Mouse (Mus musculus) cerebellum, adult 18-20 months (tissue): ENCODE measurements at regions not wholly inside any gene's neighbourhood (a gene's known extent, or its start where the extent isn't known, plus 50 kb on each side); places are given as distances from the start of the nearest gene placed in this dataset.

Experiments
- DNase-seq, 2 experiments: peaks; one replicate each; pipeline ENCODE4 v3.0.0; 2021

- DNase-seq, result no peak
Measured at GRCm38 (mm10) chr6:51251432-51251831, 181.0 kb upstream of the Nfe2l3 start.

GRCm38 (mm10) chr6:51252721-51253120 is 179.7 kb upstream of the Nfe2l3 start:
- no peak for DNase-seq

GRCm38 (mm10) chr6:51256631-51257030 is 175.8 kb upstream of the Nfe2l3 start:
- DNase-seq, result no peak

DNA sequence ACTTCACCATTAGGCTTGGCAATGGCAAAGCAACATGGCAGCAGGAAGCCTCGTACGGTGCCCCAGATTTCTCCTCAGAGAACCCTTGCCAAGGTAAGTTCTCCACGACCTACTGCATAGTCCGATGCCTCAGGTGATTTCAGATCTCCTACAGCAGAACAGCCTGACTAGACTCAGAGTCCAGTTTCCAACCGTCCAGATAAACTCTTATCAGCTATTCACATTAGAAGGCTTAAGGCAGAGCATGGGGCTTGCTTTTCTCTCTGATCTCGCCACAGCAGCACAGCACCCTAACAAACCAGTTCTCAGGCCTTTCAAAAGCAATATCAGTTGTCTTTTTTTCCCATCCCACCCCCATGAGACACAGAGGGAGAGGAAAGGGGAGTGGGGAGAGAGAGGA is 174.9 kb upstream of the Nfe2l3 start:
- no peak for DNase-seq

GRCm38 (mm10) chr6:51258304-51258703 is 174.2 kb upstream of the Nfe2l3 start:
- no peak for DNase-seq

- no peak for DNase-seq
Measured at GRCm38 (mm10) chr6:51263595-51263994, 168.9 kb upstream of the Nfe2l3 start.

GRCm38 (mm10) chr6:51265329-51265728 is 167.1 kb upstream of the Nfe2l3 start:
- DNase-seq, result no peak

GRCm38 (mm10) chr6:51266721-51267120 is 165.7 kb upstream of the Nfe2l3 start:
- DNase-seq, result no peak

GRCm38 (mm10) chr6:51267888-51268287 is 164.6 kb upstream of the Nfe2l3 start:
- no peak for DNase-seq

GRCm38 (mm10) chr6:51268931-51269330 is 163.5 kb upstream of the Nfe2l3 start:
- no peak for DNase-seq

GRCm38 (mm10) chr6:51269617-51270016 is 162.9 kb upstream of the Nfe2l3 start:
- no peak for DNase-seq

- DNase-seq, result peak in 1 of 2 experiments; percentile 9
Measured at GRCm38 (mm10) chr6:51270216-51271127, 162.0 kb upstream of the Nfe2l3 start.

DNA sequence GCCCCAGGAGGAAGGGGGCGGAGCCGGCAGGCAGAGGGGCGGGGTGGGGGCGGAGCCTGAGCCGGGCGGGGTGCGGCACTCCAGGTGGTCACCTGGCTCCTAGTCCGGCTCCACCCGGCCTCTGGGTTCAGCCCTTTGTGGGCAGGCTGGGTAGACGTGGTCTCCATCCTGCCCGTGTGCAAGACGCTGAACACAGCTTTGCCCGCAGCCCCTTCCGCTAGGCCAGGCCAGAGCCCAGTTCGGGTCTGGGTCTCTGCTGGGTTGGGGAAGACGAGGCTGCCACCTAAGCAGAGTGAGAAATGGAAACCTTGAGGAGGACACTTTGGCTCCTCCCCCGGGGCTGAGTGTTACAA is 161.4 kb upstream of the Nfe2l3 start:
- no peak for DNase-seq

DNA sequence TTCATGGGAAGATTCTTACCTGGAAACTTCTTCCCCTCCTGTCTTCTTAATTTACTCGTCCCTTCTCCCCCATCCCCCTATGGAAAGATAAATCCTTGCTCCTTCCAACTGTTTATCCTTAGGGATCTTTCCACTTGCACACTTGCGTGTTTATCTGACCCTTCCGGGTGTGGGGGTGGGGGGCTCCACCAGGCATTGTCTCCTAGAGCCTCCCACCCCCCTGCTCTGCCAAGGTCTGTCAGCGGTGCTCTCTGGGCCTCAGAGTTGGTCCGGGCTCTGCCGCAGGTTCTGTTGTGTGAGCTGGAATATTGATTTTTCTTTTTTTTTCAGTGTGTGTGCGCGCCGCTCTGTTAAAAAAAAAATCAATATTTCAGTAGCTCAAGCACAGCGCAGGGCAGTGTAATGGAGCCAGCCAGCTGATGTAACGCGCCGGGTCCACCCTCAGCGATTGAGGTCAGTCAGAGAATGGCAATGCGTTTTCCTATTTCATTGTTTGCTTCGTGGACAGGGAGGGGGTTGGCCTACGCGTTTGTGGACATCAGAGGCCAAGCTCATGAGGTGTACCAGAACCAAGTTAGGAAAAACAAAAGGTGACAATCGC is 160.2 kb upstream of the Nfe2l3 start:
- no peak for DNase-seq

DNA sequence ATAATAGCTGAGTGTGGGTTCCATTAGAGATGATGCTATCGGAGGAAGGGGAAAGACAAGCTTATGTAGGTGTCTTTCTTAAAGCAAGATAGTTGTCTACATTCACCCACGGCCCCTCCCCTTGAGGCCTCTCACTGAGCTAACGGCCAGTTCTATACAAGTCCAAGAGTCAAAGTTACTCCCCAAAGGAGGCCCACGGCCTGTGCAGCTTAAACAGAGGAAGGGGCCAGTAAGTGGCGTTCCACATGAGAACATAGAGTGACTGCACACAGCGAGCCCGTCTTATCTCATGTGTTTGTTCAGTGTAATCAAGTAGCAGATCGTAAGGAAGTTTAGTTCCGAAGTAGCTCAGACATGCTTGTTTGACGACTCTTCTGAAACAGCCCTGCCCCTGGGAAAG is 153.0 kb upstream of the Nfe2l3 start:
- DNase-seq, result no peak

GRCm38 (mm10) chr6:51280231-51280630 is 152.2 kb upstream of the Nfe2l3 start:
- no peak for DNase-seq

GRCm38 (mm10) chr6:51283916-51284706 is 148.4 kb upstream of the Nfe2l3 start:
- no peak for DNase-seq

DNA sequence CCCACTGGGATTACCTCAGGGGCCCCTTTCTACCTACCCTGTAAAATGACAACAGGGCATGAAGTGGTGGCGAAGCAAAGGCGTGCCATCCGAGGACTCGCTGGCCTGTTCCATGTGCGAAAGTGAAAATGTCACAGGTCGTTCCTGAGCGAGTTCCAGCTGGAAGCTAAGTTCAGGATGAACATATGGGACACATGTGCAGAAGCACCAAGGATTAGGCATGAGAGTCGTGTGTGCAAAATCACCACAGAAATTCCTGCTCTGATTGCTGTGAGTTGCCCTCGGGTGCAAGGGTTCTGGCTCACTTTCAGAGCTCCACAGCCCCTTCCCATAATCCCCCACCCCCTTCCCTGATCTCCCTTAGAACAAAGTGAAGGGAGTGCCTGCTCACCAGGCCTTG is 147.6 kb upstream of the Nfe2l3 start:
- no peak for DNase-seq

DNA sequence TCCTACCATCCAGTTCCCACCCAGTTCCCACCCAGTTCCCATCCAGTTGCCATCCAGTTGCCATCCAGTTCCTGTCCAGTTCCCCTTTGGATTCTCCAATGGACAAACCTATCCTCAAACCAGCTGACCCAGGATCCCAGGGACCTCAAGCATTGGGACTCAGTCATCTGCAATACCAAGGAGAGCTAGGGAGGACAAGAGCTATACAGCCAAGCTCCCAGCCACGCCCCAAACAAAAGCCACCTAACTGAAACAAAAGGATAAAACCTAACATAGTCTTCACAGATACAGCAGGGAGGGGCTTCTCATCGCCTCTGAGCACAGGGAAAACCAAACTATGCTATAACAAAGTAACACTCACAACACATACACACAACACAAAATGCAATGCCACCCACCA is 145.6 kb upstream of the Nfe2l3 start:
- no peak for DNase-seq

DNA sequence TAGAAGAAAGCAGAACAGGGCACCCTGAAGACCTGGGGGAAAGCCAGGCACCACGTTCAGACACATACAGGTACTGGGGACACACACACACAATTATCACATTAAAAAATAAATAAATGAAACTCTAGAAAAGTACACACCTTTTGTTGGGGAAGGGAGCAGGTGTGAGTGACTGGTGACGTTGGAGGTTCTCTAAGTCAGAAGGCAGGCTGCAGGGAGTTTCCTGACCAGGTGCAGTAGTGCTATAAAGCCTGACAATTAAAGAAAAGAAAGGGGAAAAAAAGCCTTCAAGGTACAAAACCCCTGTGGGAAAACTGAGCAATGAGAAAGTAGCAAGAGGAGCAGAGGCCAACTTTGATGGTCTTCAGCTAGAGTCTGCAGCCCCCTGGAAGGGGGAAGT is 145.1 kb upstream of the Nfe2l3 start:
- no peak for DNase-seq

DNA sequence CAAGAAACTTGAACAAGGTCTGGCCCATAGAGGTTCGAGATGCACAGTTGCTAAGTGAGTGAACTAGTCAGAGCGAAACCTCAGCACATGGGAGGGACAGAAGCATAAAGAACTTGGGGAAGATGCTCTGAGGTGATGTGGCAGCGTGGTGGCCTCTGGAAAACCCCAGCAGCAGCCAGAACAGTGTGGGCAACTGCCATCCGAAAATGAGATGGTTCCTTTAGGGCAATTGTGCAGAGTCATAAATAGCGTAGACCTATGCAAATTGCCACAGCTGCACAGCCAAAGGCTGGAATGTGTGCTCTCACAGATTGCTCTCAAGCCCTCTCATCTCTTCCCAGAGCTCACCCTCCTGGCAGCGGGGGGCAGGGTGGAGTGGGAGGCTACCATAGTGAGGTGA is 144.7 kb upstream of the Nfe2l3 start:
- DNase-seq, result no peak

- DNase-seq, result no peak
Measured at GRCm38 (mm10) chr6:51288306-51289066, 144.0 kb upstream of the Nfe2l3 start.
